Mouse (Mus musculus): ENCODE data around the gene Ddx18. TPM values are rescaled to one million over a fixed set of nuclear protein-coding genes. Genes with fewer than 3 reads are reported as not detected.

Gene Ddx18
- total RNA-seq, 1 experiment from 2014 or later, result 110 TPM

- ATAC-seq (replicated peaks; ENCODE audit: low read depth, poor library complexity, severe bottlenecking), result no peak; the same call in 1 of the 2 replicates
These were observed 39.4 kb downstream of the Ddx18 start, which contains the start of gene Htr5b for GRCm38 (mm10) chr1:121528399-121528720. Gene Htr5b, minus strand, starts transcription at chr1:121528465.

- peak; percentile 25; the same call in 1 of the 2 replicates for ATAC-seq (replicated peaks; ENCODE audit: low read depth, poor library complexity, severe bottlenecking)
These were observed 40.0 kb downstream of the Ddx18 start for GRCm38 (mm10) chr1:121527600-121528398.

GRCm38 (mm10) chr1:121527061-121527460, 40.7 kb downstream of the Ddx18 start:
- ATAC-seq (replicated peaks; ENCODE audit: low read depth, poor library complexity, severe bottlenecking), result no peak

- no peak for ATAC-seq (replicated peaks; ENCODE audit: low read depth, poor library complexity, severe bottlenecking)
These were observed 49.2 kb downstream of the Ddx18 start for GRCm38 (mm10) chr1:121518609-121519008.

GRCm38 (mm10) chr1:121511966-121512365, 55.8 kb downstream of the Ddx18 start:
- 0 out of 2 replicates have a peak, but pooled peaks have one; percentile 38 for ATAC-seq (replicated peaks; ENCODE audit: low read depth, poor library complexity, severe bottlenecking)

- ATAC-seq (replicated peaks; ENCODE audit: low read depth, poor library complexity, severe bottlenecking), result no peak
These were observed 56.6 kb downstream of the Ddx18 start for GRCm38 (mm10) chr1:121511186-121511585.

GRCm38 (mm10) chr1:121510420-121511140, 57.2 kb downstream of the Ddx18 start:
- ATAC-seq (replicated peaks; ENCODE audit: low read depth, poor library complexity, severe bottlenecking), result no peak

- peak; percentile 80 for ATAC-seq (replicated peaks; ENCODE audit: low read depth, poor library complexity, severe bottlenecking)
These were observed 59.1 kb downstream of the Ddx18 start for GRCm38 (mm10) chr1:121508729-121509128.

Other genes with a start within 250 kb of the Ddx18 start
- gene Insig2, start 235.4 kb downstream of the Ddx18 start, total RNA-seq (2017), result 10.6 and 10.7 TPM in 2 replicates
- gene Ccdc93, start 136.9 kb downstream of the Ddx18 start, total RNA-seq (2017), result 17.2 and 18.7 TPM in 2 replicates
- not detected in 2 replicates for gene Htr5b, start 39.5 kb downstream of the Ddx18 start, total RNA-seq (2017)

Data from common myeloid progenitor, adult 5-6 weeks (primary cell).